In genomic region chr11:81940988-81941387, GRCm38 (mm10) we compare ENCODE assay signal across 8 mouse cellular contexts. TPM values are rescaled to one million over a fixed set of nuclear protein-coding genes. Genes with fewer than 3 reads are reported as not detected.
A peak's percentile ranks its signal among the peaks of the same experiment; 100 is the strongest.
DNase-seq lines count a peak whose midpoint lies in the region; ATAC-seq and TF ChIP-seq lines count a peak whose summit lies in the region.
"Had no signal": no experiment of that assay in that cellular context is flagged by ENCODE, and none has a peak within 500 bp of the region (broad histone marks: within the 10 kb centered on the region; RNA-seq: fewer than 3 reads in every experiment).

No protein-coding gene starts in this region.

- no peak overlapping the region for H3K4me3 ChIP-seq in cortical plate, adult 2 months (ENCODE audit: insufficient read depth, low read length)
- H3K4me3 ChIP-seq: embryonic facial prominence, embryonic 15.5 days had no signal

- ATAC-seq in megakaryocyte, adult 5-6 weeks (ENCODE audit: poor library complexity, severe bottlenecking), result peak; percentile 35; the same call in 1 of the 2 replicates

- TF ChIP-seq POLR2A in cortical plate, adult 2 months (IDR thresholded peaks at IDR 0.05; ENCODE audit: extremely low read depth, insufficient read depth, low read length), result no peak

- peak; percentile 57 for TF ChIP-seq CTCF in cortical plate, adult 2 months (IDR thresholded peaks at IDR 0.05; ENCODE audit: extremely low read depth, insufficient read depth, low read length)

- DNase-seq in kidney, adult 9 months, result peak; percentile 6
- DNase-seq in kidney, adult 8-10 months, result no peak
- DNase-seq in A20 (ENCODE audit: low read depth, low spot score) (peak; percentile 39), ES-CJ7 (ENCODE audit: low read depth, low spot score) (peak; percentile 10)
- DNase-seq in c-Kit-positive CD71-positive TER-119-positive erythroid progenitor cells, embryonic 14.5 days (ENCODE audit: low spot score), result no peak

- peaks cover 1% of the 10 kb centered on the region for H3K4me1 ChIP-seq in cortical plate, adult 2 months (ENCODE audit: control insufficient read depth, insufficient read depth, low read length)
- H3K4me1 ChIP-seq: embryonic facial prominence, embryonic 15.5 days had no signal

- no peak overlapping the region for H3K27ac ChIP-seq in cortical plate, adult 2 months (ENCODE audit: insufficient read depth, low read length)
- H3K27ac ChIP-seq: embryonic facial prominence, embryonic 15.5 days had no signal

RNA-seq across cellular contexts. Expression of gene Asic2, which starts 27.3 kb away (rescaled TPM):
- polyA plus RNA-seq in cortical plate, adult 2 months (2012; rRNA removed), result 51.8 and 53.6 TPM in 2 replicates
- not detected in 2 replicates for total RNA-seq in megakaryocyte, adult 5-6 weeks (2015)
- total RNA-seq in megakaryocyte, adult 5-6 weeks (2017), result not detected in 2 replicates

Comparison
In these comparisons a context has a peak if more than half of its experiments do, and no peak if none do; other contexts are left out.
1. DNase-seq: peak in kidney, adult 9 months (single experiment), A20 (single experiment) and ES-CJ7 (single experiment); none in kidney, adult 8-10 months (0 of 2) and c-Kit-positive CD71-positive TER-119-positive erythroid progenitor cells, embryonic 14.5 days (single experiment).